Mouse (Mus musculus) liver, postnatal 0 days (tissue): Measurements from ENCODE around the gene Gm17467. TPM values are rescaled to one million over a fixed set of nuclear protein-coding genes. Genes with fewer than 3 reads are reported as not detected.
"Not testable (repeated sequence)": the region's sequence is repeated elsewhere in the genome, so short reads cannot be mapped to it uniquely, and the experiment has no call there.

Experiments
- ATAC-seq: fragments of 200-750 bp; cut with Nextera tagmentation; 2 replicates; pipeline ENCODE4 v1.8.0; 2017; ENCODE audit warnings: mild to moderate bottlenecking, moderate library complexity
- DNase-seq: peaks from one replicate; pipeline ENCODE4 v3.0.0-alpha.2; 2016
- H3K27ac ChIP-seq: fragments of 300-500 bp; sonication (generic); 2 replicates; pipeline ENCODE4 v1.5.1; 2014; ENCODE audit warnings: antibody characterized with exemption, moderate library complexity, mild to moderate bottlenecking, low read depth
- H3K27me3 ChIP-seq: fragments of 300-500 bp; sonication (generic); 2 replicates; pipeline ENCODE4 v1.6.1; 2014; ENCODE audit warnings: low read length, control low read depth, mixed read lengths; ENCODE audit not compliant: insufficient read depth
- H3K36me3 ChIP-seq: fragments of 300-500 bp; sonication (generic); replicated peaks from 2 replicates; pipeline ENCODE4 v1.6.1; 2014; ENCODE audit warnings: mild to moderate bottlenecking, control low read depth, low read length, moderate library complexity, mixed read lengths; ENCODE audit not compliant: insufficient read depth
- H3K4me1 ChIP-seq: fragments of 300-500 bp; sonication (generic); 2 replicates; pipeline ENCODE4 v1.6.1; 2014; ENCODE audit warnings: antibody characterized with exemption, mild to moderate bottlenecking, control low read depth; ENCODE audit not compliant: insufficient read depth
- H3K4me2 ChIP-seq: fragments of 300-500 bp; sonication (generic); 2 replicates; pipeline ENCODE4 v1.6.1; 2014; ENCODE audit warnings: low read depth, mild to moderate bottlenecking, low read length, moderate library complexity, mixed read lengths
- H3K4me3 ChIP-seq: fragments of 300-500 bp; sonication (generic); 2 replicates; pipeline ENCODE4 v1.5.1; 2014; ENCODE audit warnings: low read depth, low read length
- H3K9ac ChIP-seq: fragments of 300-500 bp; sonication (generic); replicated peaks from 2 replicates; pipeline ENCODE4 v1.6.1; 2014; ENCODE audit warnings: mild to moderate bottlenecking, moderate library complexity
- H3K9me3 ChIP-seq: fragments of 300-500 bp; sonication (generic); 2 replicates; pipeline ENCODE4 v1.6.1; 2016; ENCODE audit warnings: mild to moderate bottlenecking, control low read depth, low read length, mixed read lengths
- WGBS: fragments of 180-500 bp; shearing (Covaris S2); extraction: QIAGEN DNeasy Blood & Tissue Kit; methylation state at CpG from one replicate; pipeline ENCODE4 v1.1.7; 2014; ENCODE audit not compliant: insufficient replicate concordance; 5-methylcytosine and 5-hydroxymethylcytosine counted together
- polyA plus RNA-seq: library from polyadenylated mRNA; unstranded; fragments of >200 nt; fragmentation: Nextera tagmentation; extraction: Ambion mirVana; gene quantifications from 2 replicates; pipeline ENCODE4 v1.2.1, GENCODE M21; 2015

The Gm17467 gene
- polyA plus RNA-seq, result not detected in 2 replicates

DNA sequence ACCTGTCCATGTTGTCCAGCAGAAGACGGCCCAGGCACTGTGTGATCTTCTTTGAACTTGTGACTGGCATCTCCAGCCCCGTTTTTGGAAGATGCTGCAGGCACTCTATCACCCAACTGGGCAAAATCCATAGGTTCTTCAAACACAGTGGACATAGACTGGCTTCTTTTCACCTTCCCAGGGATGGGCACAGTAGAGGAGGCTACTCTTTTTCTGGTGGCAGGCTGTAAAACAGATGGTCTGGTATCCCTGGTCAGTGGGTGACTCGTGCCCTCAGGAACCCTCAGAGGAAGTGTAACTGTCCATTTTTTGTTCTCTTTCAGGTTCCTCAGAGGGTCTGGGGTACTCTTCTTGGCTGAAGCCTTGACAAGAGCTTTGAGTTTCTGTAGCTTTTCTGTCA lies at the start of gene Gm17467:
Gm17467 (minus strand) TSS at position 101 of the 400 bp plus-strand sequence.
- not testable (repeated sequence) for DNase-seq, H3K9me3 ChIP-seq, ATAC-seq, H3K27me3 ChIP-seq, H3K4me3 ChIP-seq, H3K4me2 ChIP-seq, H3K4me1 ChIP-seq, H3K27ac ChIP-seq, H3K9ac ChIP-seq, H3K36me3 ChIP-seq
- no CpG with 5 or more reads among the region's 3 CpGs for WGBS

Other genes starting within 250 kb of the Gm17467 start
- not detected in 2 replicates for gene Cldn34c2, start 123.1 kb downstream of the Gm17467 start, polyA plus RNA-seq
- gene Cldn34c3, start 88.9 kb upstream of the Gm17467 start, polyA plus RNA-seq, result not detected in 2 replicates